Mouse (Mus musculus): ENCODE results near the gene Arhgap45. TPM values are rescaled to one million over a fixed set of nuclear protein-coding genes. Genes with fewer than 3 reads are reported as not detected.

Arhgap45 gene
- polyA plus RNA-seq, 1 experiment from 2014 or later, result 5.6 TPM

- no peaks in the 10 kb centered on the region for H3K36me3 ChIP-seq
- H3K9me3 ChIP-seq, result no peaks in the 10 kb centered on the region
- H3K4me3 ChIP-seq, result no peak overlapping the region
- 0 out of 2 replicates have a peak overlapping the region, but pooled peaks have one; percentile 25 for H3K27ac ChIP-seq (replicated peaks)
- ATAC-seq (ENCODE audit: low FRiP score, low read depth), result no peak
- H3K9ac ChIP-seq (replicated peaks), result no peak overlapping the region; the same call in 1 of the 2 replicates
- H3K4me2 ChIP-seq (replicated peaks), result no peak overlapping the region
- H3K4me1 ChIP-seq, result peaks cover 7% of the 10 kb centered on the region
- H3K27me3 ChIP-seq, result no peaks in the 10 kb centered on the region
- WGBS, result 76% methylated on average over 9 of the region's 9 CpGs
Measured at GRCm38 (mm10) chr10:80070837-80071515, 54.5 kb downstream of the Arhgap45 start.

- 93% methylated on average over 3 of the region's 3 CpGs for WGBS
- Histone ChIP-seq H3K4me2 (replicated peaks) (no peak overlapping the region), H3K9me3 (no peaks in the 10 kb centered on the region), H3K27me3 (no peaks in the 10 kb centered on the region), H3K9ac (replicated peaks) (no peak overlapping the region; the same call in 1 of the 2 replicates), H3K27ac (replicated peaks) (0 out of 2 replicates have a peak overlapping the region, but pooled peaks have one; percentile 25), H3K4me1 (peaks cover 7% of the 10 kb centered on the region), H3K4me3 (no peak overlapping the region), H3K36me3 (no peaks in the 10 kb centered on the region)
- no peak for ATAC-seq (ENCODE audit: low FRiP score, low read depth)
Measured at GRCm38 (mm10) chr10:80071516-80071900, 55.1 kb downstream of the Arhgap45 start.

GRCm38 (mm10) chr10:80072623-80073489 is 56.4 kb downstream of the Arhgap45 start:
- Histone ChIP-seq H3K9ac (replicated peaks) (no peak overlapping the region), H3K27me3 (no peaks in the 10 kb centered on the region), H3K4me2 (replicated peaks) (no peak overlapping the region), H3K4me1 (peaks cover 7% of the 10 kb centered on the region), H3K4me3 (no peak overlapping the region), H3K9me3 (no peaks in the 10 kb centered on the region), H3K27ac (replicated peaks) (no peak overlapping the region), H3K36me3 (no peaks in the 10 kb centered on the region)
- ATAC-seq (ENCODE audit: low FRiP score, low read depth), result no peak
- 81% methylated on average over 20 of the region's 20 CpGs for WGBS

GRCm38 (mm10) chr10:80074813-80075601 is 58.6 kb downstream of the Arhgap45 start:
- no peak overlapping the region for H3K27ac ChIP-seq (replicated peaks)
- no peaks in the 10 kb centered on the region for H3K27me3 ChIP-seq
- H3K4me3 ChIP-seq, result no peak overlapping the region
- H3K4me1 ChIP-seq, result peaks cover 7% of the 10 kb centered on the region
- H3K9ac ChIP-seq (replicated peaks), result no peak overlapping the region; the same call in 1 of the 2 replicates
- peaks cover 13% of the 10 kb centered on the region for H3K36me3 ChIP-seq
- no peak overlapping the region for H3K4me2 ChIP-seq (replicated peaks)
- H3K9me3 ChIP-seq, result no peaks in the 10 kb centered on the region
- 20% methylated on average over 28 of the region's 28 CpGs for WGBS
- ATAC-seq (ENCODE audit: low FRiP score, low read depth), result no peak

- Histone ChIP-seq H3K4me3 (no peak overlapping the region), H3K36me3 (peaks cover 23% of the 10 kb centered on the region), H3K27me3 (no peaks in the 10 kb centered on the region), H3K27ac (replicated peaks) (no peak overlapping the region), H3K4me2 (replicated peaks) (no peak overlapping the region), H3K9me3 (no peaks in the 10 kb centered on the region), H3K4me1 (peaks cover 7% of the 10 kb centered on the region), H3K9ac (replicated peaks) (no peak overlapping the region)
- WGBS, result 53% methylated on average over 1 of the region's 1 CpGs
- no peak for ATAC-seq (ENCODE audit: low FRiP score, low read depth)
Measured at GRCm38 (mm10) chr10:80075924-80076323, 59.5 kb downstream of the Arhgap45 start.

- 95% methylated on average over 4 of the region's 4 CpGs for WGBS
- no peak overlapping the region for H3K27ac ChIP-seq (replicated peaks)
- H3K4me1 ChIP-seq, result peaks cover 7% of the 10 kb centered on the region
- H3K36me3 ChIP-seq, result peaks cover 27% of the 10 kb centered on the region
- no peaks in the 10 kb centered on the region for H3K9me3 ChIP-seq
- ATAC-seq (ENCODE audit: low FRiP score, low read depth), result no peak
- no peak overlapping the region for H3K4me3 ChIP-seq
- H3K4me2 ChIP-seq (replicated peaks), result no peak overlapping the region
- no peak overlapping the region for H3K9ac ChIP-seq (replicated peaks)
- no peaks in the 10 kb centered on the region for H3K27me3 ChIP-seq
Measured at GRCm38 (mm10) chr10:80076386-80076785, 59.9 kb downstream of the Arhgap45 start.

- no peak overlapping the region for H3K9ac ChIP-seq (replicated peaks)
Measured at GRCm38 (mm10) chr10:80077312-80077711, 60.9 kb downstream of the Arhgap45 start.

GRCm38 (mm10) chr10:80078366-80078765 is 61.9 kb downstream of the Arhgap45 start:
- Histone ChIP-seq H3K27ac (replicated peaks) (no peak overlapping the region), H3K9ac (replicated peaks) (no peak overlapping the region), H3K36me3 (peaks cover 46% of the 10 kb centered on the region), H3K9me3 (no peaks in the 10 kb centered on the region), H3K4me3 (no peak overlapping the region), H3K27me3 (no peaks in the 10 kb centered on the region), H3K4me1 (peaks cover 7% of the 10 kb centered on the region), H3K4me2 (replicated peaks) (no peak overlapping the region)
- no peak for ATAC-seq (ENCODE audit: low FRiP score, low read depth)
- WGBS, result 93% methylated on average over 1 of the region's 1 CpGs

More at GRCm38 (mm10) chr10:80077312-80077711, 60.9 kb downstream of the Arhgap45 start:
- no peak for ATAC-seq (ENCODE audit: low FRiP score, low read depth)
- no peak overlapping the region for H3K27ac ChIP-seq (replicated peaks)
- no peak overlapping the region for H3K4me2 ChIP-seq (replicated peaks)
- peaks cover 36% of the 10 kb centered on the region for H3K36me3 ChIP-seq
- peaks cover 7% of the 10 kb centered on the region for H3K4me1 ChIP-seq
- H3K9me3 ChIP-seq, result no peaks in the 10 kb centered on the region
- H3K27me3 ChIP-seq, result no peaks in the 10 kb centered on the region
- H3K4me3 ChIP-seq, result no peak overlapping the region
- 86% methylated on average over 5 of the region's 5 CpGs for WGBS

GRCm38 (mm10) chr10:80080396-80081070 is 64.1 kb downstream of the Arhgap45 start:
- peaks cover under 1% of the 10 kb centered on the region for H3K4me1 ChIP-seq
- no peak overlapping the region for H3K9ac ChIP-seq (replicated peaks)
- H3K27me3 ChIP-seq, result no peaks in the 10 kb centered on the region
- no peak overlapping the region for H3K4me2 ChIP-seq (replicated peaks)
- H3K36me3 ChIP-seq, result peaks cover 65% of the 10 kb centered on the region
- no peak overlapping the region for H3K27ac ChIP-seq (replicated peaks)
- ATAC-seq (ENCODE audit: low FRiP score, low read depth), result no peak
- H3K9me3 ChIP-seq, result no peaks in the 10 kb centered on the region
- no peak overlapping the region for H3K4me3 ChIP-seq
- 86% methylated on average over 16 of the region's 16 CpGs for WGBS
